Mouse (Mus musculus) heart, embryonic 12.5 days (tissue): ENCODE data around the gene Pip4k2c. TPM values are rescaled to one million over a fixed set of nuclear protein-coding genes. Genes with fewer than 3 reads are reported as not detected.
A peak's percentile ranks its signal among the peaks of the same experiment; 100 is the strongest.
"Not testable (repeated sequence)": the region's sequence is repeated elsewhere in the genome, so short reads cannot be mapped to it uniquely, and the experiment has no call there.

ENCODE experiments used
- ATAC-seq: fragments of 200-750 bp; cut with Nextera tagmentation; 2 replicates; pipeline ENCODE4 v1.8.0; 2017; ENCODE audit warnings: moderate TSS enrichment, moderate library complexity; ENCODE audit not compliant: insufficient number of reproducible peaks, low FRiP score
- H3K27ac ChIP-seq: fragments of 300-500 bp; sonication (generic); 2 replicates; pipeline ENCODE4 v1.5.1; 2016; ENCODE audit warnings: mild to moderate bottlenecking, moderate library complexity; ENCODE audit not compliant: poor library complexity, severe bottlenecking
- H3K27me3 ChIP-seq: fragments of 300-500 bp; sonication (generic); replicated peaks from 2 replicates; pipeline ENCODE4 v1.6.1; 2016; ENCODE audit warnings: mild to moderate bottlenecking, moderate library complexity
- H3K36me3 ChIP-seq: fragments of 300-500 bp; sonication (generic); 2 replicates; pipeline ENCODE4 v1.6.1; 2016; ENCODE audit warnings: mild to moderate bottlenecking, moderate library complexity
- H3K4me1 ChIP-seq: fragments of 300-500 bp; sonication (generic); replicated peaks from 2 replicates; pipeline ENCODE4 v1.6.1; 2016; ENCODE audit warnings: mild to moderate bottlenecking
- H3K4me2 ChIP-seq: fragments of 300-500 bp; sonication (generic); 2 replicates; pipeline ENCODE4 v1.6.1; 2016; ENCODE audit warnings: mild to moderate bottlenecking, moderate library complexity
- H3K4me3 ChIP-seq: fragments of 300-500 bp; sonication (generic); 2 replicates; pipeline ENCODE4 v1.5.1; 2016; ENCODE audit warnings: mild to moderate bottlenecking
- H3K9ac ChIP-seq: fragments of 300-500 bp; sonication (generic); 2 replicates; pipeline ENCODE4 v1.6.1; 2016; ENCODE audit warnings: mild to moderate bottlenecking, moderate library complexity
- H3K9me3 ChIP-seq: fragments of 300-500 bp; sonication (generic); replicated peaks from 2 replicates; pipeline ENCODE4 v1.6.1; 2016; ENCODE audit warnings: mild to moderate bottlenecking, moderate library complexity
- WGBS: fragments of 180-500 bp; shearing (Covaris S2); methylation state at CpG from one replicate; pipeline ENCODE4 v1.1.7; 2016; 5-methylcytosine and 5-hydroxymethylcytosine counted together
- polyA plus RNA-seq: library from polyadenylated mRNA; unstranded; fragments of >200 nt; fragmentation: Nextera tagmentation; extraction: Ambion mirVana; gene quantifications from 2 replicates; pipeline ENCODE4 v1.2.1, GENCODE M21; 2016

Pip4k2c gene
- polyA plus RNA-seq, 1 experiment from 2014 or later: 29.7 TPM

- peaks cover 43% of the 10 kb centered on the region for H3K4me1 ChIP-seq
- no peaks in the 10 kb centered on the region for H3K36me3 ChIP-seq
- WGBS: 2% methylated on average over 22 of the region's 22 CpGs
- H3K9me3 ChIP-seq: no peaks in the 10 kb centered on the region
- H3K27ac ChIP-seq: no peak overlapping the region
- H3K27me3 ChIP-seq: peaks cover 86% of the 10 kb centered on the region
- H3K4me3 ChIP-seq: peak overlapping the region; percentile 37
- peak overlapping the region; percentile 76 for H3K4me2 ChIP-seq
- no peak overlapping the region for H3K9ac ChIP-seq
- no peak for ATAC-seq
Observed at GRCm38 (mm10) chr10:127170002-127170401, 41.4 kb downstream of the Pip4k2c start.

DNA sequence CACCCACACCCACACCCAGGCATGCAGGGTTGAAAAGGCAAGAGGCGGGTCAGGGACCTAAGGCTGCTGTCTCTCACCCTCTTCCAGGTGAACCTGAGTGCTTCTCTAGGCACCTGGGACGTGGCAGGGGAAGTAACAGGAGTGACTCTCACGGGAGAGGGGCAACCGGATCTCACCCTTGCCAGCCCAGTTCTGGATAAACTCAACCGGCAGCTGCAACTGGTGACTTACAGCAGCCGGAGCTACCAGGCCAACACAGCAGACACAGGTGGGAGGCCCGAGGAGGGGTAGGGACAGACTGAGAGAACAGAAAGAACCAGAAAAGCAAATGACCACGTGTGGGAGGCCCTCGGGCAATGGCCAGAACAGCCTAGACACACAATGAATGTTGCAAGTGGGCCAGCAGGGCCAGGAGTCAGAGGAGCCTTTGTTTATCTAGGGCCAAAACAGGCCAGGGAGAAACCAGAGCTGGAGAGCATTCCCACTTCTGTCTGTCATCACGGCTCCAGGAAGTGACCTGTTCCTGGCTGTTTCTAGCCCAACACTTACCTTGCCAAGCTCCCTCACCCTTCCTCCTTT, 43.7 kb downstream of the Pip4k2c start:
- Histone ChIP-seq H3K27me3 (peaks cover 94% of the 10 kb centered on the region), H3K4me1 (peaks cover 47% of the 10 kb centered on the region), H3K4me3 (no peak overlapping the region), H3K9ac (no peak overlapping the region), H3K9me3 (no peaks in the 10 kb centered on the region), H3K27ac (no peak overlapping the region), H3K4me2 (no peak overlapping the region), H3K36me3 (no peaks in the 10 kb centered on the region)
- no peak for ATAC-seq
- 17% methylated on average over 10 of the region's 10 CpGs for WGBS

DNA sequence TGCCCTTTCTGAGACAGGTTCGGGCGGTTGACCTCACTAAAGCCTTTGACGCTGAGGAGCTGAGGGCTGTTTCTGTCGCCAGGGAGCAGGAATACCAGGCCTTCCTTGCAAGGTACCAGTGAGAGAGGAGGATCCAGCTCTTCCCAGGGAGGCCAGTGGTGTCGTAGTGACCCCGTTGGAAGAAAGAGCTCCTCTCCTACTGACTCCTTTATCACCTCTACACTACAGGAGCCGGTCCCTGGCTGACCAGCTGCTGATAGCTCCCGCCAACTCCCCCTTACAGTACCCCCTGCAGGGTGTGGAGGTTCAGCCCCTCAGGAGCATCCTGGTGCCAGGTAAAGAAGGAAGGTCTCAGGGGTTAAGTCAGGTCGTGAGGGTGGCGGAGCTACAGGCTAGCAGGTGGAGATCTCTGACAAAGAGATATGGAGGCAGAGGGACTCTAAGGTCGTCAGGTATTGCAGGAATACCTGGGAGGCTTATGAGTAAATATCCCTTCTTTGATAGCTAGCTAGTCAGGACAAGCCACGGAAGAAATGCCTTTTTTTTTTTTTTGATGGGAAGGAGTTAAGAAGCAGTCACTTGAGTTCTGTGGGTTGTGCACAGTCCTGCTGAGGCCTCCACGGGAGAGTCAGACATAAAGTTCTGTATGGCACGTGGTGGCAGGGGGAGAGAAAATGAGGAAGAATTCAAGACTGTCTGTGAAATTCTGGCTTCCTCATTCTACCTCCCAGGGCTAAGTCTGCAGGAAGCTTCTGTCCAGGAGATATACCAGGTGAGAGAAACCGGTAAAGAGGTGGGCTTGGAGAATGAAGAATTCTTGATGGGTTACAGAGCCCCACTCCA, 44.4 kb downstream of the Pip4k2c start:
- no peaks in the 10 kb centered on the region for H3K9me3 ChIP-seq
- H3K9ac ChIP-seq: no peak overlapping the region
- H3K36me3 ChIP-seq: no peaks in the 10 kb centered on the region
- H3K4me2 ChIP-seq: peak overlapping the region; percentile 99
- no peak for ATAC-seq
- H3K4me3 ChIP-seq: peak overlapping the region; percentile 60
- peaks cover 47% of the 10 kb centered on the region for H3K4me1 ChIP-seq
- no peak overlapping the region for H3K27ac ChIP-seq
- H3K27me3 ChIP-seq: peaks cover 89% of the 10 kb centered on the region
- WGBS: 18% methylated on average over 15 of the region's 15 CpGs

- Histone ChIP-seq H3K4me2 (peak overlapping the region; percentile 99), H3K9ac (peak overlapping the region; percentile 78), H3K9me3 (no peaks in the 10 kb centered on the region), H3K27ac (no peak overlapping the region), H3K4me1 (peaks cover 47% of the 10 kb centered on the region), H3K27me3 (peaks cover 83% of the 10 kb centered on the region), H3K4me3 (peak overlapping the region; percentile 60), H3K36me3 (no peaks in the 10 kb centered on the region)
- 0 out of 2 replicates have a peak, but pooled peaks have one; percentile 4 for ATAC-seq
- 2% methylated on average over 11 of the region's 11 CpGs for WGBS
Observed at GRCm38 (mm10) chr10:127166404-127166715, 45.0 kb downstream of the Pip4k2c start.

- Histone ChIP-seq H3K4me1 (peaks cover 43% of the 10 kb centered on the region), H3K4me2 (peak overlapping the region; percentile 99), H3K4me3 (peak overlapping the region; percentile 60), H3K27ac (no peak overlapping the region), H3K9ac (peak overlapping the region; percentile 78), H3K27me3 (peaks cover 77% of the 10 kb centered on the region), H3K36me3 (no peaks in the 10 kb centered on the region), H3K9me3 (no peaks in the 10 kb centered on the region)
- WGBS: under 1% methylated on average over 54 of the region's 56 CpGs
- ATAC-seq: peak; percentile 40
Observed at GRCm38 (mm10) chr10:127165654-127166403, 45.6 kb downstream of the Pip4k2c start.

GRCm38 (mm10) chr10:127165354-127165653, 46.1 kb downstream of the Pip4k2c start:
- peak; percentile 49 for ATAC-seq
- Histone ChIP-seq H3K4me3 (peak overlapping the region; percentile 60), H3K36me3 (no peaks in the 10 kb centered on the region), H3K9me3 (no peaks in the 10 kb centered on the region), H3K4me2 (peak overlapping the region; percentile 99), H3K27ac (no peak overlapping the region), H3K4me1 (peaks cover 38% of the 10 kb centered on the region), H3K27me3 (peaks cover 72% of the 10 kb centered on the region), H3K9ac (peak overlapping the region; percentile 78)
- WGBS: under 1% methylated on average over 41 of the region's 42 CpGs

- peak within 1 kb of the TSS; percentile 78 for H3K9ac ChIP-seq
- H3K9me3 ChIP-seq: no peaks in the 10 kb centered on the region
- H3K27me3 ChIP-seq: peaks cover 67% of the 10 kb centered on the region
- WGBS: 3% methylated on average over 52 of the region's 52 CpGs
- peak within 1 kb of the TSS; percentile 99 for H3K4me2 ChIP-seq
- H3K4me1 ChIP-seq: peaks cover 33% of the 10 kb centered on the region
- H3K36me3 ChIP-seq: no peaks in the 10 kb centered on the region
- peak; percentile 84 for ATAC-seq
- no peak within 1 kb of the TSS for H3K27ac ChIP-seq
- peak within 1 kb of the TSS; percentile 60 for H3K4me3 ChIP-seq
Observed at GRCm38 (mm10) chr10:127164631-127165353, 46.6 kb downstream of the Pip4k2c start, which contains the start of gene B4galnt1. Gene B4galnt1, plus strand, starts transcription at chr10:127165225.

DNA sequence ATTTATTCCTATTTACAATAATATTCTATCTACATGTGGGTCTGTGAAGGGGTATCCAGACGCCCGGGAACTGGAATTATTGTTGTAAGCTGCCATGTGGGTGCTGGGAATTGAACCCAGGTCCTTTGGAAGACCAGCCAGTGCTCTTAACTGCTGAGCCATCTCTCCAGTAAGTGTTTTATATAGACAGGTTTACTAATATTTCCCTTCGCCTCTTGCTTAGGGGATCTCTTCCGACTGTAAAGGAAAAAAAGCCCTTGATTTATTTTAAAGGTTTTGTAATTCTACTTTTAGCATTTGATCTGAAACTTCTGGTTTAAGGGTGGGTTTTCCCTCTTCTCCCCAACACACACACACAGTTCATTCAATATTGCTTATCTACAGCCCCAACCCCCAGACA, 47.2 kb downstream of the Pip4k2c start:
- Histone ChIP-seq H3K27ac (no peak overlapping the region), H3K9me3 (no peaks in the 10 kb centered on the region), H3K36me3 (no peaks in the 10 kb centered on the region), H3K9ac (no peak overlapping the region), H3K4me3 (no peak overlapping the region), H3K27me3 (peaks cover 61% of the 10 kb centered on the region), H3K4me1 (peaks cover 31% of the 10 kb centered on the region), H3K4me2 (no peak overlapping the region)
- WGBS: 80% methylated on average over 4 of the region's 4 CpGs
- ATAC-seq: no peak

GRCm38 (mm10) chr10:127162771-127163261, 48.6 kb downstream of the Pip4k2c start:
- H3K4me1 ChIP-seq: peaks cover 29% of the 10 kb centered on the region
- 45% methylated on average over 7 of the region's 7 CpGs for WGBS
- not testable (repeated sequence) for H3K36me3 ChIP-seq, H3K4me3 ChIP-seq, H3K9ac ChIP-seq, H3K4me2 ChIP-seq, H3K27ac ChIP-seq, ATAC-seq, H3K9me3 ChIP-seq
- peaks cover 48% of the 10 kb centered on the region for H3K27me3 ChIP-seq

GRCm38 (mm10) chr10:127160728-127161127, 50.7 kb downstream of the Pip4k2c start:
- WGBS: 66% methylated on average over 3 of the region's 3 CpGs
- Histone ChIP-seq H3K4me3 (no peak overlapping the region), H3K4me1 (peaks cover 11% of the 10 kb centered on the region), H3K27ac (no peak overlapping the region), H3K36me3 (no peaks in the 10 kb centered on the region), H3K27me3 (peaks cover 27% of the 10 kb centered on the region), H3K4me2 (no peak overlapping the region), H3K9me3 (no peaks in the 10 kb centered on the region), H3K9ac (no peak overlapping the region)
- ATAC-seq: no peak
